Mouse (Mus musculus): ENCODE measurements at regions not wholly inside any gene's neighbourhood (a gene's known extent, or its start where the extent isn't known, plus 50 kb on each side); places are given as distances from the start of the nearest gene placed in this dataset.

DNA sequence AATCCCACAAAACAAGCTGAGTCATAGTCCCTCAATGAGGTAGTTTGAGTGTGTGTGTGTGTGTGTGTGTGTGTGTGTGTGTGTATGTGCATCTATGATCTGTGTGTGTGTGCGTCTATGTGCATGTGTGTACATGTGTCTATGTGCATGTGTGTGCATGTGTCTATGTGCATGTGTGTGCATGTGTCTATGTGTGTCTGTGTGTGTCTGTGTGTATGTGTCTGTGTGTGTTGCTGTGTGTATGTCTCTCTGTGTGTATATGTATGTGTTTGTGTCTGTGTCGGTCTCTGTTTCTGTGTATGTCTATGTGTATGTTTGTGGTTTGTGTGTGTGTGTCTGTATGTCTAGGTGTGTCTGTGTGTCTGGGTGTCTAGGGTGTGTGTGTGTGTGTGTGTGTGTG, 309.1 kb upstream of the Brinp3 start:
- no peak for DNase-seq

DNA sequence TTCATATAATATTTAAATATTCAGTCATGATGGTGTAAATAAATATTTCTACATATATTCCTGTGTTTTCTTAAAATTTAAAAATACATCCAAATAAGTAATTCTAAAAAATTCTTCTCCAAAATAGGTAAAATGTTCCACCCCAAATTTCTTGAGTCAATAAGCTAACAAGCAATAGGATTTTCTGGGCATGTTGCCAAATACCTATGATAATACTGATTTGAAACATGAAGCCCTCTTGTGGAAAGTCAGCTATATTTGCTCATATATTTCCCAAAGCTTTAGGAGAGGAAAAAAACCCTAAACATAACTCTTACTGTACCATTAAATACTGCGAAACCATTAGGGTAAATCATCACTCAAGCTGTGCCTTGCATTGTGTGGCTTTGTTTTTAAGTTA, 282.9 kb upstream of the Brinp3 start:
- no peak for DNase-seq

DNA sequence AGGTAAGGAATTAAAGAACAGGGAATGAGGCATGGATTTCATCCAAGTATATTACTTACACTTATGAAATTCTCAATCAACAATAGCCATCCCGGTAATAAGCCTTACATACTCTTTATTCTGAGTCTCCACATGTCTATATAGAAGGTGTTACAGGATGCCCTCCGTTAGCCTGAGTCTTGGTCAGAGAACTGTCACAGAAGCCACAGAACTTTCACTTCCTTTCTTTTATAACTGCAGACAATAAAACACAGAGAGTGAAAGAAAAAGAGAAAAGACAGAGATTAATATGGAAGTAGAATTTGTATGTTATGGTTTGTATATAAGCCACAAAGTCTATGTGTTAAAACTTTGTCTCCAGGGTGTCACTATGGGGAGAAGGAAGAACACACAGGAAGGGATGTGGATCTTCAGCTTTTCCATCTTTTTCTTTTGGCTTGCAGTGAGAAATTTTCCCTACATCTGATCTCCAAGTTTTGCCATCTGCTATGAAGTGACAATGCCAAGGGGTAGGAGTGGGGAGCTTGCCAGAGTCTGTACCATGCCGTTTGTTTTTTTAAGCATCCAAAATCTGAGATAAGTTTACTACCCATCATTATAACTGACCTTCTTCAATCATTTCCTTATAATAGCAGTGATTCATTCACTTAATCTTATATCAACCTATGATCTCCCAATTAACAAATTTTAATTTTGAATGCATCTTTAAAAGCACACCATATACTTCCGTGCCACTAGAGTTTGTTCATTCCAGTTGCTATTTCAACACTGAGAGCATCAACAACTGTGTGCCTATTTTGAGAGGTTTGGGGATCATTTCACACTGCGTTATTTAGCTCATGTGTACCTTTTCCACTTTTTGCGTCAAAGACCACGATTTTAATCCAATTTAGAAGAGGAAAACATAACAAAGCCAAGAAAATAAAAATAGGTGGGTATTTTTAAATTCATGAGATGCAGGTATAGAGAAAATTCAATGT, 262.8 kb upstream of the Brinp3 start:
- DNase-seq, result no peak

DNA sequence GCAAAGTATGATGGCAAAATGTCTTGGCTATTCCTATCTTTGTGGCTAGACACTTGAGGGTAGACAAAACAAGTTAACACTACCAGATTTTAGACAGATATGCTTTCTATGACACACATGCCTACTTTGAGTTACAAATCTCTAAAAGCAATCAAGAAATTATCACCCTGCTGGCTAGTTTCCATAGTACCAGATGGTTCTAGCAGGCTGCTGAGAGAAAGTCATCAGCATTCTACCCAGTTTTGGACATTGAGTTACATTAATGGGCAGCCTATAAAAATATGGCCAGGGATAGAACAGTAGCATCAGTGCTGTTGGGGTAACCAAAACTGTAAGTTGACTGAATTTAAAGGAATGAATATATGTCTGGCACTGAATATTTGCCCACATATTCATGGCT, 234.2 kb upstream of the Brinp3 start:
- no peak for DNase-seq

DNA sequence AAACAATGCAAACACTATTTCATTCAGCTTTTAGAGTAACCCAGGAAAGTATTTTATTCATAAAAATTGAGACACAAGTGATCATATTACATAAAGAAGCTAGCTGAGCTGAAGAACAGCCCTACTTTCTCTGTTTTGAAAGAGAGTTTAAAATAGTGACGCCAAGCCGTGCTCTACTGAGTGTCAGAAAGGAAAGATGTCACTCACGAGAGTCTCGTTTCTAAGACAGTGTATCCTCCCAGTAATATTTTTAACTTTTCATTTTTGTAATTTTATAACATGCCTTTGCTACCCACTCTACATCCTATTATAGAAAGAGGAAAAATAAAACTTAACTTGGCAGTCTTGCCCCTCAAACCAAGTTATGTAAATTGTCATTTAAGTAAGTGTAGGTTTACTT, 195.5 kb upstream of the Brinp3 start:
- DNase-seq, result no peak

DNA sequence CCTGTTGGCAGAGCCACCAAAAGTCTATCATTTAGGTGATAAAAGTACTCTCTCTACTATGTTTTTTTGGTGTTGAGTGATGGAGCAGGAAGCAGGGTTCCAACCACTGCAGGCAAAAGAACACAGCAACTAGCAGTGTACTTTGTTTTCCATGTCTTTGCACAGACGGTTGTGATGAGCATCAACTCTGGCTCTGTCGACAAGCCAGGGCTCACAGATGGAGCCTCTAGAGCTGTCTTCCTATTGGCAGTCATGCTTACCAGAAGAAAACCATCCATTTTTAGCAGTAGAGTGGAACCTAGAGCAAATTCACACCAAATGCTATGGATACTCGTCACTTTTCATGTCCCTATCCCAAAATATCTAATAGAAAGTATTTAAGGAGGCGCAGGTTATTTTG, 182.0 kb upstream of the Brinp3 start:
- no peak for DNase-seq

DNA sequence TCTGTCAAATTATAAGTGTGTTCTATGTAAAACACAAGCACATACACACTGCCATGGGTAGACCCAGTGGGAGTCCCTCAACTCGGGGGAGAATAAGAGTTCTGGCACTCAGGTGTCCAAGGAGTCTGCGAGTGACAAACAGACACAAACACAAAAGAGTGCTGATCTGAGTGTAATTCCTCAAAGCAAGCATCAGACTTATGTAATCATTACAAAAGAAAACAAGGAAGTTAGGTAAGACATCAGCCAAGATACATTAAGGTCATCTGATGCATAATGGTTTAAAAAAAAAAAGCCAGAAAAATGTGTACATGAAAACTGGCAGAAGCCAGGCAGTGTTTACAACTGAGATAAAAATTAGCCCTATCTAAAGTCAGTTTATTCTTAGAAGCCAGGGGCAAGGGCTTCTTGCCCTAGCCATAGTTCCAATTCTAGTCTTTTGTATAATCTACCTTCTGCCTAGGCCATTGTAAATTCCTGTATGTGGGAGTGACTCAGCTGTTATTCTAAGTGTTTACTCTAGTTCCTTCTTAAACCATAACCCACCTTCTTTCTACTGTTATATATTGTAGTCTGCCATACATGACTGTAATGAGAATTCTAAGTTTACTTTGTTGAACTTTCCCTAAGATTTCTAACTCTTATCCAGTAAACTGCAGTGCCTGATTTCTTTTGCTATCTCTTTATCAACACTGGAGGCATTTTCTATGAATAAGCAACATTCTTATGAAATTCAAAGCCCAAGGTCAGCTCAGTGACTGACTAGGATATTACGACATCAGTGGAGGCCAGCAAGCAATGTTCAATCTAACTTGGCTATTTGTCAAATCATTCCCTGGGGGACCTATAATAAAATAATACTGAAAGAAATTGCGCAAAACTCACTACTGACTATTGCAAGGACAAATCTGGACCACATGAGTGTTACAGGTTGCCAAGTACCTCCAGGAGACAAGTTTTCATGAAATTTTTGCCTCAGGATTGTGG, 178.1 kb upstream of the Brinp3 start:
- peak; percentile 8 to 19 for DNase-seq

DNA sequence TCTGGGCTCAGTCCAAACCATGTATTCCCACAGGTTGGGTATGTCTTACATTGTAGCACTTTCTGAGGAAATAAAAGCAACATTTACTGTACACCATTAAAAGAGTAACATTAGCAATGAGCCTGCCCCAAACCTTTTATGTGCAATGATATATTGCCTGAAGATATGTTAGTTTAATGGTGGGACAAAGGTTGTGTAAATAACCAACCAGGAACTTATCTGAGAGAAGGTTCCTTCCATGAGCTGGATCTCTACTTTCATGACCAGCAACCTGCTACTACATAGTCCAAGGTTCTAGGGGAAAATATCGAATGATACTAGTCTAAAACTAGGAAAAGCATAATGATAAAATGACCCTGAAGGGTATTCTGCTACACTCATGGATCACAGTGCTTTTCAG, 172.5 kb upstream of the Brinp3 start:
- no peak for DNase-seq

DNA sequence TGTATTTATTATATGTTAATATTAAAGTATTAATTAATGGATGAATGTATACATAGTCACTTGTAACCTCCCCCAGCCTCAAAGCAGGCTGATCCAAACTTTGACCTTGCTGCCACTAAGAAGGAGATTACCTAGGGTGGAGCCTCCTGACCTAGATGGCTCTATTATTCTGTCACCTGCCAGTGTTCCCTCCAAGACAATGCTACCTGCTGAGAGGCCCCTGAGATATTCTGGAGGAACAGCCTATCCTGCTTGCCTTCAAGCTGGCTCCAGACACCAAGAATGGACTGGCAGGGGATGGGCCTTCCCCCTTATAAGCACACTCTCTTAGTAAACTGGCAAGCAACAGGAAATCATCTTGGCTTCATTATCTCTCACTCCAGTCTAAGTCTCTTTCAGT, 171.7 kb upstream of the Brinp3 start:
- no peak for DNase-seq

DNA sequence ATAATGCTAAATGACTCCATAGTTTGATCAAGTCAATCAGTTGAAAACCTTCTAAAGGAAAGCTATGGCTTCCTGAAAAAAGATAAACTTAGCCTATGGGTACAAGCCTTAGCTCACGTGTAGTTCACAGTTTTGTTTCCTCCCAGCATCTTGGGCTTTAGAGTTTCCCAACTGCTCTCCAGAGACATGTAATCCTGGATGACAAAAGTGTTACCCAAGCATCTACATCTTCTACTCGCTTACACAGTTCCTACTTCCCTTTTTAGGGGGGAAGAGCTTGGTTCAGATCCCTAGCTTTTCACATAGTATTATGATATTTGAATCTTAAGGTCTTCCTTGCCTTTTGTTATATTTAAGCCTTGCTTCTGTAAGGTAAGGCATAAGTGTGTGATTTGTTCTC, 157.5 kb upstream of the Brinp3 start:
- no peak for DNase-seq

DNA sequence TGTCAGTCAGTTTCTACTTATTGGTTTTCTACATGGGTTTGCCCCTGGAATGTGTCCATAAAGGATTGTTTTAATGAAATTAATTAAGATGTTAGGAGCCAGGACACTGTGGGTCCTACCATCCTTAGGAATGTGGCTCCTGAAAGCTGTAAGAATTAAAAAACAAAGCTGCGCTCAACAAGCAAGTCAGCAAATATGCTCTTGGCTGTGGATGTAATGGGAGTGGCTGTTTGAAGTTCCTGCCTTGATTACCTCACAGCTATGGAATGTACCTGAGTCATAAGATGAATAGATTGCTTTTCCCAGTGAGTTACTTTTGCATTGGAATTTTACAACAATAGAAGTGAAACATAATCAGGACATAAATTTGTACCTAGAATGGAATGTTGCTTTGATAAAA, 137.6 kb upstream of the Brinp3 start:
- DNase-seq, result no peak

DNA sequence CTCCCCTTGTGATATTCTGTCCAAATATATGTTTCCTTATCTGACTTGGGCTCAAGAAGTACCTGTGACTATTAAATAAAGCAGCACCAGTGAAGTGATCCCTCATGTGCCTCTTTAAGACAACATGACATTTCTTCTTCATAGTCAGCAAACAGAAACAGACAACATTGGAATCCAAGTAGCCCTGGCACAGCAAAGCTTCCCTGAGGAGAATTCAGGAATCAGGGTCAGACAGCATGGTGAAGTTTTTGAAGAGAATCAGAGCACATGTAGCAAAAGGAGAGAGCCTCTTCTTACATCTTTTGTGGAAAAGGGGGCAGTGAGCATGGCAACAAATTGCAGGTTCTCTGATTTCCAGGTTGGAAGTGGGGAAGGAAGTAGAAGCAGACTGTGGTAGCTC, 136.3 kb upstream of the Brinp3 start:
- DNase-seq, result no peak

DNA sequence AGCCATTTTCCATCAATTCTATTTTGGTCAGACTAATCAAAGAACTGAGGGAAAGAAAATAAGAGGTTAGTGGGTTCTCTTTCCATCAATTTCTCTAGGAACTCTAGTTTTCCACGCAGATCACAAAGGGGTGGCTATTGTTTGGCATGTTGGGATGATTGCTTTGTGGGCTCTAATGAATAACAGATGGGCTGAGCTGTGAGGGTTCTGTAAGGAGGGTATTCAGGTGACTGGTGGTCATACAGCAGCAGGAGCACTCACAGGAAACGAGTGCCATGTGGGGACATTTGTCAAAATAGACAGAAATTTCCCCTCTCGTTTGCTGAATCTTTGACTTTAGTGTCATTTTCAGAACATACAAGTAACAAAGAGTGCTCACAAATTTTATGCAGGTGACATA, 134.9 kb upstream of the Brinp3 start:
- no peak for DNase-seq

DNA sequence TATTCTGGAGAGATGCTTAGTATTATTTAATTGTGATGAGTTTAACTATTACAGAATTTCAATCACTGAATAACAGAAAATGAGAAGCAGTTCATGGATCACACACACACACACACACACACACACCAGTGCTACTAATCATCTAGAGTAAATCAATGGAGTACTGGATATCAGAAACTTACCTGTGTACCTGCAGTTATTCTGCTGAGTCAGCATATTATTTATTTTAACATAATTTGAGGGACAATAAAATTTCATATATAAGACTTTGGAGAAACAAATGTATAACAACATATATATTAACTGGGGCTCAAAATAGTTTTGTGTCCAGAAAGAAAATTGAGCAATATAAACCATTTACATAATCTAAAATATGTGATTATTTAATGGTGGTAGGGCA, 134.4 kb upstream of the Brinp3 start:
- no peak for DNase-seq

DNA sequence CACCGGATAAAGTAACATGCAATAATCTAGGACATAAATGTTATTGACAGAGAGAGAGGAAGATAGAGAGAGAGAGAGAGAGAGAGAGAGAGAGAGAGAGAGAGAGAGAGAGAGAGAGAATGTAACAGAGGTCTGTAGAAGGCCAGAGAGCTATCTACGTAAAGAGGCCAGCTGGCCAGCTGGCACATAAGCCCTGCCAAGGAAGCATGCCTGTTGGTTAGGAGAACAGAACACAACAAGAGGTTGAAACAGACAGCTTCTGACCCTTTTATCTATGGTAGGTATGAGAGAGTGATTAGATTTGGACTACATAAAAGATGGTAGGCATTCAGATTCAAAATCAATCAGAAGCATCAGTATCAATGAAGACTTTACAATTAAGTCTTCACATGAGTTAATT, 130.8 kb upstream of the Brinp3 start:
- DNase-seq, result no peak
